Mouse (Mus musculus) small intestine, adult 10 weeks (tissue): ENCODE data around the gene Usb1. TPM values are rescaled to one million over a fixed set of nuclear protein-coding genes. Genes with fewer than 3 reads are reported as not detected.

Experiments
- polyA plus RNA-seq: library from polyadenylated mRNA; stranded (reverse); fragments of 350-450 nt; fragmentation: Illumina TruSeq; extraction: RNeasy Lipid Tissue Mini Kit (QIAGEN cat#74804); gene quantifications from one replicate; pipeline ENCODE4 v1.2.3, GENCODE M21; 2014; ENCODE audit warnings: low replicate concordance

Usb1 gene
- polyA plus RNA-seq, result 0.63 TPM

GRCm38 (mm10) chr8:95331720-95332436 is at the start of gene Usb1, which contains the start of gene Zfp319:
Gene Usb1, plus strand, starts transcription at chr8:95332284.
Gene Zfp319, minus strand, starts transcription at chr8:95331950.

GRCm38 (mm10) chr8:95306431-95306830 is 25.7 kb upstream of the Usb1 start, which contains the start of gene Cngb1:
Gene Cngb1, minus strand, starts transcription at chr8:95306585.

GRCm38 (mm10) chr8:95310342-95310970 is 21.6 kb upstream of the Usb1 start, which contains the start of gene Tepp:
Gene Tepp, plus strand, starts transcription at chr8:95310566.

GRCm38 (mm10) chr8:95352151-95352870 is 20.2 kb downstream of the Usb1 start, which contains the start of gene Mmp15:
Gene Mmp15, plus strand, starts transcription at chr8:95352268.

Other genes starting within 250 kb of the Usb1 start
- 1.7 TPM for gene Kifc3, start 129.5 kb upstream of the Usb1 start, polyA plus RNA-seq
- gene Cngb1, start 25.7 kb upstream of the Usb1 start, polyA plus RNA-seq, result 0.07 TPM
- gene Tepp, start 21.7 kb upstream of the Usb1 start, polyA plus RNA-seq, result not detected
- 1.1 TPM for gene Zfp319, start 334 bp upstream of the Usb1 start, polyA plus RNA-seq
- 0.41 TPM for gene Mmp15, start 20.0 kb downstream of the Usb1 start, polyA plus RNA-seq
- 41.0 TPM for gene Cfap20, start 102.6 kb downstream of the Usb1 start, polyA plus RNA-seq
- gene Csnk2a2, start 157.8 kb downstream of the Usb1 start, polyA plus RNA-seq, result 112 TPM
- gene Ccdc113, start 201.8 kb downstream of the Usb1 start, polyA plus RNA-seq, result not detected
- gene Prss54, start 244.1 kb downstream of the Usb1 start, polyA plus RNA-seq, result not detected